Mouse (Mus musculus): ENCODE results near the gene Iqcf1.

DNA sequence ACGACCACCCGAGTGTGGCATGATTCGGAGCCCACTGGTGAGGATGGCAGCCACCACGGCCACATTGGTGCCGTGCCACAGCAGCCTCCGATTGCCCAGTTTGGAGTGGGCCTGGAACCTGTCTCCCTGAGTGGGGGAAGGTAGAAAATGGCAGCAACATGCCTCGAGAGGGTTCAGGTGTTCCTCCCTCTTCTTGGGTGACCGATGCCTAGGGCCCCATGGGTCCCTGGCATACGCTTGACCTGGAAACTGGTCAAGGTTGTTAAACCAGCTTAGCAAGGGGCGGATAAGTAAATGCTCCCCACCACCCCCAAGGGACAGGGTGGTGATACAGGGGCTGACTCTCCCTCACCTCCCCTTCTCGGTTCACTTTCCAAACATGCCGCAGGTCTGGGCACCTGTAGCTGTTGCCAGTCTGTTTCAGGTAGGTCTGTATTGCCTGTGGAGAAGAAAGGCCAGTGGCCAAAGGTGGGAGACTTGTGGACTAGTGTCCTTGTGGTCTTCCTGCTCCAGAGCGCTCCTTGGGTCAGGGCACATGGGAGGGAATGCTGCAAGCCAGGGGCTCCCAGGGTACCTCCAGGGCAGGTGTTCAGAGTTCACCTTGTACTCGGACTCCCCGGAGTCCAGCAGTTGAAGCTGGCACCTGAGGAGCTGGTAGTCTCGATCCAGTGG lies 26.6 kb upstream of the Iqcf1 start:
- no peak for TF ChIP-seq EP300 (IDR thresholded peaks at IDR 0.05; ENCODE audit: insufficient read depth, low read depth, low read length)
- TF ChIP-seq POLR2A (IDR thresholded peaks at IDR 0.05; ENCODE audit: insufficient read depth, low read depth, low read length): no peak
- TF ChIP-seq CTCF (IDR thresholded peaks at IDR 0.05): no peak
